Mouse (Mus musculus) embryonic facial prominence, embryonic 15.5 days (tissue): Measurements from ENCODE around the gene Crb2. TPM values are rescaled to one million over a fixed set of nuclear protein-coding genes. Genes with fewer than 3 reads are reported as not detected.

Experiments used
- ATAC-seq: fragments of 200-750 bp; cut with Nextera tagmentation; 2 replicates; pipeline ENCODE4 v1.8.0; 2017; ENCODE audit warnings: low read depth, moderate TSS enrichment; ENCODE audit not compliant: insufficient number of reproducible peaks, low FRiP score, low TSS enrichment
- H3K27ac ChIP-seq: fragments of 300-500 bp; sonication (generic); replicated peaks from 2 replicates; pipeline ENCODE4 v1.5.1; 2015; ENCODE audit warnings: mild to moderate bottlenecking, inconsistent platforms
- H3K27me3 ChIP-seq: fragments of 300-500 bp; sonication (generic); 2 replicates; pipeline ENCODE4 v1.6.1; 2015; ENCODE audit warnings: inconsistent platforms
- H3K36me3 ChIP-seq: fragments of 300-500 bp; sonication (generic); 2 replicates; pipeline ENCODE4 v1.6.1; 2015; ENCODE audit warnings: mild to moderate bottlenecking, inconsistent platforms
- H3K4me1 ChIP-seq: fragments of 300-500 bp; sonication (generic); 2 replicates; pipeline ENCODE4 v1.6.1; 2015; ENCODE audit warnings: inconsistent platforms
- H3K4me2 ChIP-seq: fragments of 300-500 bp; sonication (generic); replicated peaks from 2 replicates; pipeline ENCODE4 v1.6.1; 2015; ENCODE audit warnings: mild to moderate bottlenecking, inconsistent platforms
- H3K4me3 ChIP-seq: fragments of 300-500 bp; sonication (generic); replicated peaks from 2 replicates; pipeline ENCODE4 v1.5.1; 2015; ENCODE audit warnings: mild to moderate bottlenecking, inconsistent platforms
- H3K9ac ChIP-seq: fragments of 300-500 bp; sonication (generic); 2 replicates; pipeline ENCODE4 v1.6.1; 2015; ENCODE audit warnings: inconsistent platforms
- H3K9me3 ChIP-seq: fragments of 300-500 bp; sonication (generic); replicated peaks from 2 replicates; pipeline ENCODE4 v1.6.1; 2016; ENCODE audit warnings: inconsistent platforms
- WGBS: fragments of 180-500 bp; shearing (Covaris S2); methylation state at CpG from one replicate; pipeline ENCODE4 v1.1.7; 2015; 5-methylcytosine and 5-hydroxymethylcytosine counted together
- polyA plus RNA-seq: library from polyadenylated mRNA; unstranded; fragments of >200 nt; fragmentation: Nextera tagmentation; extraction: Ambion mirVana; gene quantifications from 2 replicates; pipeline ENCODE4 v1.2.1, GENCODE M21; 2015

Gene Crb2
- polyA plus RNA-seq, 1 experiment from 2014 or later = 0.15 TPM

GRCm38 (mm10) chr2:37751114-37751513 lies 24.9 kb upstream of the Crb2 start:
- H3K27ac ChIP-seq = no peak overlapping the region
- H3K27me3 ChIP-seq = no peaks in the 10 kb centered on the region
- no peak overlapping the region for H3K4me2 ChIP-seq
- no peaks in the 10 kb centered on the region for H3K36me3 ChIP-seq
- no peak overlapping the region for H3K4me3 ChIP-seq
- H3K9ac ChIP-seq = no peak overlapping the region
- peaks cover 30% of the 10 kb centered on the region for H3K4me1 ChIP-seq
- 88% methylated on average over 1 of the region's 1 CpGs for WGBS
- no peaks in the 10 kb centered on the region for H3K9me3 ChIP-seq
- no peak for ATAC-seq

GRCm38 (mm10) chr2:37756220-37756930 lies 19.7 kb upstream of the Crb2 start:
- 78% methylated on average over 2 of the region's 2 CpGs for WGBS
- Histone ChIP-seq H3K36me3 (no peaks in the 10 kb centered on the region), H3K4me2 (no peak overlapping the region), H3K27ac (no peak overlapping the region), H3K4me1 (peaks cover 25% of the 10 kb centered on the region), H3K27me3 (no peaks in the 10 kb centered on the region), H3K9me3 (no peaks in the 10 kb centered on the region), H3K9ac (no peak overlapping the region), H3K4me3 (no peak overlapping the region)
- ATAC-seq = no peak; the same call in 1 of the 2 replicates

GRCm38 (mm10) chr2:37757016-37757415 lies 19.0 kb upstream of the Crb2 start:
- Histone ChIP-seq H3K9me3 (no peaks in the 10 kb centered on the region), H3K4me3 (no peak overlapping the region), H3K36me3 (no peaks in the 10 kb centered on the region), H3K27ac (no peak overlapping the region), H3K4me1 (peaks cover 25% of the 10 kb centered on the region), H3K27me3 (no peaks in the 10 kb centered on the region), H3K9ac (no peak overlapping the region), H3K4me2 (no peak overlapping the region)
- ATAC-seq = no peak
- 85% methylated on average over 5 of the region's 5 CpGs for WGBS

DNA sequence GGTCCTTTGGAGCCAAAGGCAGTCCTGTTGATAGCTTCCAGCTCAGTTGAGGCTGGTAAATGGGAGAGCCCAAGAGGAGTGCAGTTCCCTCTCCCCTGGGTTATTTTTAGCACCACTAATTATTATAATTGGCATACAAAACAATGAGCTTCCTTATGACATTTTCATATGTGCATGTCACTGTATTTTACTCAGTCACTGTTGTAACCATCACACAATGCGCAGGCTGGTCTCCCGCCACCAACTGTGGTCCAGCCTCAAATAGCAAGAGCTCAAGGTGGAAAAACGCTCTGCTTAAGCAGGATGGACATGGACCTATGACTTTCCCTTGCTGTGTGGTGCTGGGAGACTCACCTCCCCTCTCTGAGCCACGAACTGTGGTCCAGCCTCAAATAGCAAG lies 18.3 kb upstream of the Crb2 start:
- Histone ChIP-seq H3K4me1 (peaks cover 25% of the 10 kb centered on the region), H3K9ac (no peak overlapping the region), H3K4me3 (no peak overlapping the region), H3K27ac (peak overlapping the region; percentile 81), H3K27me3 (no peaks in the 10 kb centered on the region), H3K4me2 (peak overlapping the region; percentile 16), H3K36me3 (no peaks in the 10 kb centered on the region), H3K9me3 (no peaks in the 10 kb centered on the region)
- no peak for ATAC-seq
- 77% methylated on average over 4 of the region's 4 CpGs for WGBS

DNA sequence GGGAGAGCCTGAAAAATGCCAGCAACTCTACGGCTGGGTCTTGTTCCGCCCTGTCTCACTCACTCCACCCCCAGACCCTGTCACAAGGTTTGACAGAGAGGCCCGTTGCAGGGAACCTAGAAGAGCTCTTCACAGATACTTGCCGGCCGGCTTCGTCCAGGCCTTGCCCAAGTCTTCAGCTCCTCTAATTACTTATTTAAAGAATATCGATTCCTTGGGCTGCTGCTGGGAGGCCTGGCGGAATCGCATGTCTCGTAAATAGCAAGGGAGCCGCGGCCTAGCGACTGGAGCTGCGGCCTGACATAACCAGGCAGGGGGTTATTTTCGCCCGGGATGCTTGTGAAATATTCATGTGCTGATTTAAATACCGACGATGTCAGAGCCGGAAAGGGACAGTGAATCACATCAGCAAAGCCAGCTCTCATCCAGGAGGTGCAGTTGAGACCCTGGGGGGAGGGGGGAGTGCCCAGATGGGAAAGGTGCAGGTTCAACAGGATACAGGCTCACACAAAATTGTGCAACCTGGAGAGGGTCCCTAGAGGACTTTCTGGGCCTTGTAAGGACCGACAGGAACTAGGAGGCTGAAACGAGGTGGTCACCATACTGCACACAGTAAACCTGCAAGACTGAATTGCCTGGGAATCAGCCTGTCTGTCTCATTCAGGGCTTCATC lies 17.6 kb upstream of the Crb2 start:
- Histone ChIP-seq H3K4me1 (peaks cover 25% of the 10 kb centered on the region), H3K27ac (peak overlapping the region; percentile 81), H3K4me3 (peak overlapping the region; percentile 23), H3K9ac (no peak overlapping the region; the same call in 1 of the 2 replicates), H3K36me3 (no peaks in the 10 kb centered on the region), H3K4me2 (peak overlapping the region; percentile 16), H3K27me3 (no peaks in the 10 kb centered on the region), H3K9me3 (no peaks in the 10 kb centered on the region)
- 0 out of 2 replicates have a peak, but pooled peaks have one; percentile 44 for ATAC-seq
- WGBS = 12% methylated on average over 21 of the region's 21 CpGs

DNA sequence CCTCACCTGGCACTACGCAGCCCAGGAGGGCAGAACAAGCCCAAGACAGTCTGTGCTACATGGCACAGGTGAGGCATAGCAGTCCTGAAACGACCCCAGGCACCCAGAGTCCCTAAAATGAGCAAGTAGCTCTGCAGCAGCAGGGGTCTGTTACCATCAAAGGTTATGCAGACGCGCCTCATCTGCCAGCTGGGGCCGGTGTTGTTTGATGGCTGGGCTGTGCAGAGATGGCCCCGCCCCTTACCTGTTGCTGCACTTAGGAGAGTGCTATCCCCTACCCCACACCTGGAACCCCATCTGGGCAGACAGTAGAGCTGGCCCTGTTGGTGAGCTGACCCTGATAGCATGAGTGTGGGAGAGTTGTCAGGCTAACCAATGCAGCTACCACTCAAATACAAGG lies 15.4 kb upstream of the Crb2 start:
- no peak overlapping the region for H3K4me3 ChIP-seq
- no peaks in the 10 kb centered on the region for H3K9me3 ChIP-seq
- no peaks in the 10 kb centered on the region for H3K27me3 ChIP-seq
- no peak for ATAC-seq
- no peak overlapping the region for H3K4me2 ChIP-seq
- H3K9ac ChIP-seq = no peak overlapping the region
- peaks cover 30% of the 10 kb centered on the region for H3K4me1 ChIP-seq
- no peaks in the 10 kb centered on the region for H3K36me3 ChIP-seq
- 49% methylated on average over 6 of the region's 6 CpGs for WGBS
- H3K27ac ChIP-seq = no peak overlapping the region

GRCm38 (mm10) chr2:37763638-37764037 lies 12.4 kb upstream of the Crb2 start:
- no peak overlapping the region for H3K4me3 ChIP-seq
- H3K4me1 ChIP-seq = peaks cover 39% of the 10 kb centered on the region
- no peak overlapping the region for H3K9ac ChIP-seq
- 49% methylated on average over 3 of the region's 3 CpGs for WGBS
- no peaks in the 10 kb centered on the region for H3K36me3 ChIP-seq
- no peaks in the 10 kb centered on the region for H3K27me3 ChIP-seq
- H3K4me2 ChIP-seq = no peak overlapping the region
- no peaks in the 10 kb centered on the region for H3K9me3 ChIP-seq
- no peak for ATAC-seq
- H3K27ac ChIP-seq = no peak overlapping the region

GRCm38 (mm10) chr2:37764514-37764913 lies 11.5 kb upstream of the Crb2 start:
- H3K4me1 ChIP-seq = peaks cover 46% of the 10 kb centered on the region
- no peak overlapping the region for H3K27ac ChIP-seq
- H3K4me2 ChIP-seq = no peak overlapping the region
- no peaks in the 10 kb centered on the region for H3K36me3 ChIP-seq
- no peak overlapping the region for H3K9ac ChIP-seq
- WGBS = 84% methylated on average over 2 of the region's 2 CpGs
- H3K27me3 ChIP-seq = no peaks in the 10 kb centered on the region
- ATAC-seq = no peak
- H3K9me3 ChIP-seq = no peaks in the 10 kb centered on the region
- no peak overlapping the region for H3K4me3 ChIP-seq

DNA sequence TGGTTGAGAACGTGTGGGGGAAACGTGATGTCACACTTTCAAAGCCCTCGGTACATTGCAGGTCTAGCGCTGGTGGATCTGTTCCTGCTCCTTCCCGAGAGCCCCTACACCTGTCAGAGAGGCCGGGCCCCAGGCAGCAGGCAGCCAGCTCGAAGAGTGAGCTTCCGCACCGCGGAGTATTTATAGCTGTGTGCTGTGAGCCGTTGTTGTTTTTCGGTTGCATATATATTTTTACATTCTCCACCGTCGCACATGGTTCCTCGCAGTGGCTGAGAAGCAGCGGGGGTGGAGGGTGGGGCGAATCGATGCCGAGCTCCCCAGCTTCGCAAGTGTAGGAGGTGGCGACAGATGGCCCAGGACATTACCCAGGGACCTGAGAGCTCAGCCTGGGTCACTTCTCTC lies 11.0 kb upstream of the Crb2 start:
- no peaks in the 10 kb centered on the region for H3K9me3 ChIP-seq
- no peak overlapping the region for H3K4me3 ChIP-seq
- H3K27ac ChIP-seq = 0 out of 2 replicates have a peak overlapping the region, but pooled peaks have one; percentile 2
- WGBS = 26% methylated on average over 21 of the region's 21 CpGs
- H3K4me1 ChIP-seq = peaks cover 51% of the 10 kb centered on the region
- H3K36me3 ChIP-seq = no peaks in the 10 kb centered on the region
- no peaks in the 10 kb centered on the region for H3K27me3 ChIP-seq
- ATAC-seq = no peak
- H3K9ac ChIP-seq = no peak overlapping the region
- no peak overlapping the region for H3K4me2 ChIP-seq

DNA sequence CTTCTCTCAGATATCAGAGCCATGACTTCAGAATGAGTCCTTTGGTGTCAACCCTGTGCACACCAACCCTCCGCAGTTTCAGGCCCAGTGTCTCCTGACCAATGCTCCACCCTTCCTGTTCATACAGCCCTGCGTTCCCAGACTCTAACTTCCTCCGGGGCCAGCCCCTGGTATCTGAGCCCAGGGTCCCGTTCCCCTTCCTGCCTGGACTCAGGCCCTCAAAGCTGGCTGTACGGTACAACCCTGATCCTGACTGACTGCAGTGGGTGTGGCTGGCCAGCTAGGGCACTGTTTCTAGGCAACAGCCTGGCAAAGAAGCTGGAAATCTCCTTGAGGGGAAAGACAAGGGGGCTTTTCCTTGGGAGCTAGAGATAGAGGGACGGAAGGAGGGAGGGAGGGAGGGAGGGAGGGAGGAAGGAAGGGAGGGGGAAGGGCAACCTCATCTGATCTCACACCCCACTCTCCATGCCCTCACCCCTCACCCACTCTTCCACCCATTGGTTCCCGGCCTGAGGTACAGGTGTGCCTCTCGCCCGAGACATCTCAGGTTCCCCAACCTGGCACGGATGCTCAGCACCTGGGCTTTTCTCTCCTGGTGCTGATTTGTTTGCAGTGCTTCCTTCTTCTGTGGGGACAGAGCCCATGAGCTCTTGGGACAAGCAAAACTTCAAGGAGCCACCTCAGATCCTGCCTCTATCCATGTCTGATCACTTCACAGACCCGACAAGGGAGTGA lies 9.9 kb upstream of the Crb2 start:
- 40% methylated on average over 11 of the region's 11 CpGs for WGBS
- Histone ChIP-seq H3K9me3 (no peaks in the 10 kb centered on the region), H3K36me3 (no peaks in the 10 kb centered on the region), H3K4me3 (no peak overlapping the region), H3K4me1 (peaks cover 62% of the 10 kb centered on the region), H3K9ac (no peak overlapping the region), H3K27me3 (no peaks in the 10 kb centered on the region), H3K4me2 (no peak overlapping the region), H3K27ac (peak overlapping the region; percentile 58)
- 0 out of 2 replicates have a peak, but pooled peaks have one; percentile 17 for ATAC-seq

GRCm38 (mm10) chr2:37767080-37767547 lies 8.9 kb upstream of the Crb2 start:
- H3K9ac ChIP-seq = no peak overlapping the region
- H3K36me3 ChIP-seq = no peaks in the 10 kb centered on the region
- 6% methylated on average over 9 of the region's 9 CpGs for WGBS
- H3K4me2 ChIP-seq = 0 out of 2 replicates have a peak overlapping the region, but pooled peaks have one; percentile 15
- peaks cover 67% of the 10 kb centered on the region for H3K4me1 ChIP-seq
- peak overlapping the region; percentile 58 for H3K27ac ChIP-seq
- H3K9me3 ChIP-seq = no peaks in the 10 kb centered on the region
- H3K27me3 ChIP-seq = no peaks in the 10 kb centered on the region
- ATAC-seq = no peak
- H3K4me3 ChIP-seq = no peak overlapping the region
